Mouse (Mus musculus): ENCODE results near the gene Pcif1. TPM values are rescaled to one million over a fixed set of nuclear protein-coding genes. Genes with fewer than 3 reads are reported as not detected.
A peak's percentile ranks its signal among the peaks of the same experiment; 100 is the strongest.
"Not testable (repeated sequence)": the region's sequence is repeated elsewhere in the genome, so short reads cannot be mapped to it uniquely, and the experiment has no call there.

The Pcif1 gene
- polyA plus RNA-seq, 1 experiment from 2014 or later = 92.9 TPM

DNA sequence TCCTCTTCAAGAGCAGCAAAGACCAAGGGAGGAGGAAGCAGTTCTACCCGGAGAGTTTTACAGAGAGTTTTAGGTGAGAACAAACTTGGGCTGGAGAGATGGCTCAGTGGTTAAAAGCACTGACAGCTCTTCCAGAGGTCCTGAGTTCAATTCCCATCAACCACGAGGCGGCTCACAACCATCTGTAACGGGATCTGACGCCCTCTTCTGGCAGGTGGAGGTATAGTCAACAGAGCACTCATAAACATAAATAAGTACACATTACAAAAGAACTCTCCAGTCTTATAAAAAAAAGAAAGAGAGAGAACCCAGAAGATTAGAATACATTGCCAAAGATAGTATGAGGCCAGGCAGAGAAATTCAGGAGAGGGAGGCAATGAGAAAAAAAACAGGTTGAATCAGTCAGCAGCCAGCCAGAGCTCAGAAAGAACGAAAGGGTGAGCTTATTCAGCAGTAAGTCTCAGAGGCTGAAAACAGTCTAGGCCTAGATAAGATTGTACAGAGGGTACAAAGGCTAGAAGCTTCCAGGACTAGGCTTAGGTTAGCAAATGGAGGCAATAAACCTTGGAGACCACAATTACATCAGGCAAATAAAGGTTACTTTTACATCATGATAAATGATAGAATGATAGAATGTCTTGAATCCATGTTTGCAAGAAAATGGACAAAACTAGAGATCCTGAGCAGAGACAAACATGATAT, 7.4 kb upstream of the Pcif1 start:
- 52% methylated on average over 6 of the region's 6 CpGs for WGBS
- no peak for ATAC-seq (ENCODE audit: low FRiP score)
- H3K27ac ChIP-seq = no peak overlapping the region
- H3K4me3 ChIP-seq (replicated peaks) = no peak overlapping the region
- no peaks in the 10 kb centered on the region for H3K27me3 ChIP-seq
- H3K4me2 ChIP-seq = no peak overlapping the region
- H3K4me1 ChIP-seq = 0 out of 2 replicates have a peak, but pooled peaks cover 6% of the 10 kb centered on the region
- H3K9ac ChIP-seq = no peak overlapping the region
- H3K36me3 ChIP-seq (replicated peaks) = no peaks in the 10 kb centered on the region
- no peaks in the 10 kb centered on the region for H3K9me3 ChIP-seq

DNA sequence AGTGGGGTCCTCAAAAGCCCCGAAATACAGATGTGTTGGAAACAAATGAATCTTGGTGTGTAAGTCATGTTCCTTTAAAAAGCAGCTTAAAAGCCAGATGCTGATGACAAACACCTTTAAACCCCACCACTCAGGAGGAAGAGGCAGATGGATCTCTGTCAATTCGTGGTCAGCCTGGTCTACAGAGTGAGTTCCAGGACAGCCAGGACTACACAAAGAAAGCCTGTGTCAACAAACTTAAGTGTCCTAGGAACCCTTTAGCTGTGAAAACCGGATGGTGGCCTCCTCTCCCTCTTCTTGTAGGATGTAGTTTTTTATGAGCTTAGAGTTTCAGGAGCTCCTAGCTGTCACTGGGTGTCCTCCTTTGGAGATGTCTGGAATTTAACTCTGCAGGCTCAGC, 5.5 kb upstream of the Pcif1 start:
- no peaks in the 10 kb centered on the region for H3K9me3 ChIP-seq
- no peak for ATAC-seq (ENCODE audit: low FRiP score)
- no peaks in the 10 kb centered on the region for H3K27me3 ChIP-seq
- no peak overlapping the region for H3K27ac ChIP-seq
- peaks cover 12% of the 10 kb centered on the region for H3K4me1 ChIP-seq
- WGBS = 83% methylated on average over 3 of the region's 3 CpGs
- H3K36me3 ChIP-seq (replicated peaks) = peaks cover 7% of the 10 kb centered on the region; the same call in 1 of the 2 replicates
- H3K4me2 ChIP-seq = no peak overlapping the region
- H3K4me3 ChIP-seq (replicated peaks) = no peak overlapping the region
- no peak overlapping the region for H3K9ac ChIP-seq

DNA sequence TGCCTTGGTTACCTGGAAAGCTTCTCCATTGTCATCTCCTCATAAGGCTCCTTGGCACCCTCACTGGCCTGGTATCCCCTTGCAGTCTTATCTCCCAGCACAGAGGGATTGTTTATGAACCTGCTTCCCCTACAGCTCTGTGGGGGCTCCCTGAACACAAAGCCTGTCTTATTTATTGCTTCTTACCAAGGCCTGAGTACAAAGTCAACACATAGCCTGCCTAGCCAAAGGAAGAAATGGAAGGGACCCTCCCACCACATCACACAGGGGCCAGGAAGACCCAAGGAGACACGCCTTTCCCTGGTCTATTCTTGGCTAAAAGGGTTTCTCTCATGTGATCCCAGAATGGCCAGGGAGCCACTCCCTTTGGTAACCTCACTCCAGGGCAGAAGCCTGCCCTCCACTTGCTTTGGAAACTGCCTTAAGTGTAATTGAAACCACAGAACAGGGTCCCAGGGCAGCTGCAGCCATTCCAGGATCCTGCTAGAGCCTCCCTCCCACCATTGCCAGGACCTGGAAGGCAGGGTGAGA, 4.8 kb upstream of the Pcif1 start:
- Histone ChIP-seq H3K27me3 (no peaks in the 10 kb centered on the region), H3K4me2 (no peak overlapping the region), H3K4me3 (replicated peaks) (no peak overlapping the region), H3K36me3 (replicated peaks) (peaks cover 7% of the 10 kb centered on the region; the same call in 1 of the 2 replicates), H3K9ac (no peak overlapping the region), H3K27ac (0 out of 2 replicates have a peak overlapping the region, but pooled peaks have one; percentile 1), H3K9me3 (no peaks in the 10 kb centered on the region), H3K4me1 (peaks cover 13% of the 10 kb centered on the region)
- ATAC-seq (ENCODE audit: low FRiP score) = no peak
- WGBS = 43% methylated on average over 1 of the region's 1 CpGs

DNA sequence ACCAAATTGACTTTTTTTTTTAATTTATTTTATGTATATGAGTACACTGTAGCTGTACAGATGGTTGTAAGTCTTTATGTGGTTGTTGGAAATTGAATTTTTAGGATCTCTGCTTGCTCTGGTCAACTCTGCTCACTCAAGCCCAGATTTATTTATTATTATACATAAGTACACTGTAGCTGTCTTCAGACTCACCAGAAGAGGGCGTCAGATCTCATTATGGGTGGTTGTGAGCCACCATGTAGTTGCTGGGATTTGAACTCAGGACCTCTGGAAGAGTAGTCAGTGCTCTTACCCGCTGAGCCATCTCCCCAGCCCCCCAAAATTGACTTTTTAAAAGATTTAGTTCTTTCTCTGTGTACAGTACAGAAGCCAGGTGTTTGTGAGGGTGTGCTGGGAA, 3.5 kb upstream of the Pcif1 start:
- H3K4me1 ChIP-seq = peaks cover 19% of the 10 kb centered on the region
- not testable (repeated sequence) for H3K9me3 ChIP-seq; H3K27me3 ChIP-seq; H3K4me2 ChIP-seq; ATAC-seq (ENCODE audit: low FRiP score); H3K4me3 ChIP-seq (replicated peaks); H3K27ac ChIP-seq; H3K36me3 ChIP-seq (replicated peaks); H3K9ac ChIP-seq
- WGBS = 54% methylated on average over 2 of the region's 2 CpGs

DNA sequence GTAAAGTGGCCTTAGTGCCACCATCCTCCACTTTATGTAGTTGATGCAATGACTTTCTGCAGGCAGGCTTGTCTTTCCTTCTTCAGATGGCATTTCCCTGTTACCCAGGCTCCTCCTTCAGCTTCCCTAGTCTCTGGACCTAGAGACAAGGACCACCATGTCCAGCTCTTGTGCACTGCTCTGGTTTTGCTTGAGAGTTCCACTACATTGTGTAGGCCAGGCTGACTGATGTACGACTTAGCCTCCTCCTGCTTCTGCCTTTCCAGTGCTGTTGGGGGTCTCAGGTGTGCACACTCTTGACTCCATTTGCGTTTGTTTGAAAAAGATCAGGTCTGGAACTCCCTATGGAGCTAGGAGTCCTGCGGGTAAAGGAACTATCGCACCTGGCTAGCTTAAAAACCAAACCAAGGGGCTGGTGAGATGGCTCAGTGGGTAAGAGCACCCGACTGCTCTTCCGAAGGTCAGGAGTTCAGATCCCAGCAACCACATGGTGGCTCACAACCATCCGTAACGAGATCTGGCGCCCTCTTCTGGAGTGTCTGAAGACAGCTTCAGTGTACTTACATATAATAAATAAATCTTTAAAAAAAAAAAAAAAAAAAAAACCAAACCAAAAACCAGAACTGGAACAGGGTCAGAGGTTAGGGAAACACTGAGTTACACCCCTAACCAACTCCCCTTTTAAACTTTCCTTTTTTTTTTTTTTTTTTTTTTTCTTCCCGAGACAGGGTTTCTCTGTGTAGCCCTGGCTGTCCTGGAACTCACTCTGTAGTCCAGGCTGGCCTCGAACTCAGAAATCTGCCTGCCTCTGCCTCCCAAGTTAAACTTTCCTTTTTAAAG, 1.5 kb upstream of the Pcif1 start:
- H3K9ac ChIP-seq; ATAC-seq (ENCODE audit: low FRiP score); H3K27me3 ChIP-seq; H3K27ac ChIP-seq; H3K9me3 ChIP-seq; H3K36me3 ChIP-seq (replicated peaks): not testable (repeated sequence)
- WGBS = 76% methylated on average over 11 of the region's 11 CpGs
- H3K4me2 ChIP-seq = peak overlapping the region; percentile 92
- peak overlapping the region; percentile 92 for H3K4me3 ChIP-seq (replicated peaks)
- H3K4me1 ChIP-seq = peaks cover 27% of the 10 kb centered on the region

DNA sequence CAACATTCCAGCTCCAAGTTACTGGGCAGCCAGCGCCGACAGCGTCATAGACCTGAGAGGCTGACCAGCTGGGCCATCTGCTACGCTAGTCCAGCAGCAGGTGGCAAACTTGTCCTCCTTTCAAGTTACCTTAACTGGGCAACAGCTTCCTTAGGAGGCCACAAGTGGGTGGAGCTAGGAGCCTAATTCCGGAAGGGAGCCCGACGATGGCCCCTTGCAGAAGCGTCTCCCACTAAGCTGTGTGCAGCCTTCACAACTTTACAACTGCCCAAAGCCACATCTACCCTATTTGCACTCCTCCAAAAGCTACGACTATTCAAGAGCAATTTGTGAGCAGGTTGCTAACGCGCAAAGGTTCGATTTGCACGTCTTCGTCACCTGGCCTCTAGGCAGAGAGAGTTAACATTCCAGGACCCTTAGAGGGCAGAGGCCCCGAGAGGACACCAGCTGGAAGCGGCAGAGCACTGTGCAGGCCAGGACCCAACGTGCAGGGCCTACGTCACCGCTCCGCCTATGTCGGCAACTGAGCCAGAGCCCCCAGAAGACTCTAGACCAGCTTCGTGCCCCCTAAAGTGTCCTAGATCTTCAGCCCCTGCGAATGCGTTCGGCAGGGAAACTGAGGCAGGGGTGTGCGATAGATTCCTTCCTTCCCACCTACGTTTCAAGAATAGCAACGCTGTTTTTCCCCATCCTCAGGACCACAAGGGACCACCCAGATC, 436 bp upstream of the Pcif1 start:
- peaks cover 30% of the 10 kb centered on the region for H3K4me1 ChIP-seq
- H3K9ac ChIP-seq = peak overlapping the region; percentile 99
- ATAC-seq (ENCODE audit: low FRiP score) = peak; percentile 54
- H3K9me3 ChIP-seq = no peaks in the 10 kb centered on the region
- peaks cover 14% of the 10 kb centered on the region for H3K36me3 ChIP-seq (replicated peaks)
- peak overlapping the region; percentile 92 for H3K4me3 ChIP-seq (replicated peaks)
- WGBS = 2% methylated on average over 28 of the region's 28 CpGs
- peak overlapping the region; percentile 100 for H3K27ac ChIP-seq
- H3K4me2 ChIP-seq = peak overlapping the region; percentile 92
- H3K27me3 ChIP-seq = no peaks in the 10 kb centered on the region

DNA sequence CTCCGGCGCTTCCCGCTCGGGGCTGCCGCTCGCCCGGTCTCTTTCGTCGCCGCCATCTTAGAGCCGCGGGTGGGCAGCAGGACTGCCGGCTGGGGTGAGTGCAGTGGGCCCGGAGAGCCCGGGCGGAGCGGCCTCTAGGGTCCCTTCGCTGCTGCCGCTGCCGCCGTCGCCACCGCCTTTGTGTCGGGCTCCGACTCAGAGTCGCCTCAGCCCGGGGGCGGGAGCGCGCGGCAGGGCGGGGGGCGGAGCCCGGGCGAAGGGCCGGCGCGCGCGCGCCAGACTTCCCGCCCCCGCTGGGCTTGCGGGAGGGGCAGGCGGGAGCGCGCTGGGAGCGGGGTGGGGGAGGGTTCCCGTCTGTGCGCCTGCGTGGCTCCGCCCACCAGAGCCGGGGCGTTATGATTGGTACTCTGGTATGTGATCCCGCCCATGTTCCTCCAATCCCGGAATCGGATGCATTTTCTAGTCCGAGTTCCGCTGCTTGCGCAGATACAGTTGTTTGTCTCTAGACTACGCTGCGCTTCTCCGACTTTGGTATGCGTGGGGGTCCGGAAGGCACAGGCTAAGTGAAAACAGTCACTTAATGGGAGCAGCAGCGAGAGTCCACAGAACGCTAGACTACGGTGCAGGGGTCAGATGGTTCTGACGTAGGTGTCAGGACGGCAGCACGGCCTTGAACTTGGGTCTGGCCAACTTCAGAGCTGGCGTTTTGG, 619 bp downstream of the Pcif1 start:
- Histone ChIP-seq H3K9ac (peak overlapping the region; percentile 99), H3K4me3 (replicated peaks) (peak overlapping the region; percentile 92), H3K4me2 (peak overlapping the region; percentile 92), H3K9me3 (no peaks in the 10 kb centered on the region), H3K4me1 (peaks cover 24% of the 10 kb centered on the region), H3K36me3 (replicated peaks) (peaks cover 22% of the 10 kb centered on the region), H3K27ac (peak overlapping the region; percentile 100), H3K27me3 (no peaks in the 10 kb centered on the region)
- ATAC-seq (ENCODE audit: low FRiP score) = peak; percentile 88
- under 1% methylated on average over 70 of the region's 72 CpGs for WGBS

DNA sequence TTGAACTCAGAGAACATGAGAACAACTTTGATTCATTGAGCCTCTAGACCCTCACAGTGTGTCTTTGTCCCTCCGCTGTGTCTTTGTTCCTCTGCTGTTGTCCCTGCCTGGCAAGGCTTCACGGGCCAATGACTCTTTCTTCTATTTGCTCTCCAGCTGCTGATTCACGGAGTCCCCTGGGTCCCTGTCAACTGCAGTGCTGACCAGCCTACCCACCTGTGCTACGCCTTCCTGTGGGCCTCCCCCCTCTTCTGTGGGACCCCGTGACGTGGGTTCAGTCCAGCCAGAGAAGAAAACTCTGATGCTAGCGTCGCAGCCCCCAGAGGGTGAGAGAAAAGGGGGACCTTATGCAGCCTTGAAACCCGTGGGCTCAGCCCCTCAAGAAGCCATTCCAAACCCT, 3.5 kb downstream of the Pcif1 start:
- WGBS = 39% methylated on average over 9 of the region's 9 CpGs
- H3K9me3 ChIP-seq = no peaks in the 10 kb centered on the region
- H3K27me3 ChIP-seq = no peaks in the 10 kb centered on the region
- H3K9ac ChIP-seq = no peak overlapping the region
- no peak for ATAC-seq (ENCODE audit: low FRiP score)
- H3K36me3 ChIP-seq (replicated peaks) = peaks cover 44% of the 10 kb centered on the region
- H3K27ac ChIP-seq = peak overlapping the region; percentile 46; the same call in 1 of the 2 replicates
- H3K4me3 ChIP-seq (replicated peaks) = no peak overlapping the region
- no peak overlapping the region for H3K4me2 ChIP-seq
- peaks cover 24% of the 10 kb centered on the region for H3K4me1 ChIP-seq

DNA sequence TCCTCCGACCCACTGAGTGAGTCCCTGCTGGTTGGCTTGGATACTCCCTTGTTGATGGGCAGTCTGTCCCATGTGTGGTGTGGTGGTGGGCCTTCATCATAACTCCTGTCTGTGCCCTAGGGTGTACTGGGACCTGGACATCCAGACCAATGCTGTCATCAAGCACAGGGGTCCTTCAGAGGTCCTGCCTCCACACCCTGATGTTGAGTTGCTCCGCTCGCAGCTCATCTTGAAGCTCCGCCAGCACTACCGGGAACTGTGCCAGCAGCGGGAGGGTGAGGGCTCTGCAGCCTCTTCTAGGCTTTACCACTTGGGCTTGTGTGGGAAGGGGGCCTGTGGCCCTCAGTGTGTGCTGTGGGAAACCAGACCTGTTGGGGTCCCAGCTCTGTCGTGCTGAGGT, 6.7 kb downstream of the Pcif1 start:
- WGBS = 90% methylated on average over 7 of the region's 7 CpGs
- H3K4me1 ChIP-seq = peaks cover 10% of the 10 kb centered on the region
- no peak overlapping the region for H3K4me3 ChIP-seq (replicated peaks)
- no peak overlapping the region for H3K27ac ChIP-seq
- peaks cover 76% of the 10 kb centered on the region for H3K36me3 ChIP-seq (replicated peaks)
- H3K4me2 ChIP-seq = no peak overlapping the region
- no peaks in the 10 kb centered on the region for H3K9me3 ChIP-seq
- no peak overlapping the region for H3K9ac ChIP-seq
- ATAC-seq (ENCODE audit: low FRiP score) = no peak
- no peaks in the 10 kb centered on the region for H3K27me3 ChIP-seq

DNA sequence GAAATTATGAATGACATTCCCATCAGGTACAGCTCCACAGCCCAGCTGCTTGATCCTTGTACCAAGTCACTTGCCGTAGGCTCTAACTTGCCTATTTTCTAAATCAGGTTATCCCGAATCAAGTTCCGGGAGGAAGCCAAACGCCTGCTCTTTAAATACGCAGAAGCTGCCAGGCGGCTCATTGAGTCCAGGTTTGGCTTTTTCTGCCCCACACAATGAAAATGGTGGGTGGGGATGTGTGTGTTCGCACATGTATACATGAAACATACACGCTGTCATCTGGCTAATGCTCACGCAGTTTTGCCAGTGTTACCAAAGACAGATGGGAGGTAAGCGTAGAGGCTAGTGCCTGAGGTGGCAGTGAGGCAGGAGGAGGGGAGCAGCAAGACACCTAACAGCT, 7.5 kb downstream of the Pcif1 start:
- no peak overlapping the region for H3K9ac ChIP-seq
- H3K36me3 ChIP-seq (replicated peaks) = peaks cover 84% of the 10 kb centered on the region
- no peak overlapping the region for H3K4me2 ChIP-seq

DNA sequence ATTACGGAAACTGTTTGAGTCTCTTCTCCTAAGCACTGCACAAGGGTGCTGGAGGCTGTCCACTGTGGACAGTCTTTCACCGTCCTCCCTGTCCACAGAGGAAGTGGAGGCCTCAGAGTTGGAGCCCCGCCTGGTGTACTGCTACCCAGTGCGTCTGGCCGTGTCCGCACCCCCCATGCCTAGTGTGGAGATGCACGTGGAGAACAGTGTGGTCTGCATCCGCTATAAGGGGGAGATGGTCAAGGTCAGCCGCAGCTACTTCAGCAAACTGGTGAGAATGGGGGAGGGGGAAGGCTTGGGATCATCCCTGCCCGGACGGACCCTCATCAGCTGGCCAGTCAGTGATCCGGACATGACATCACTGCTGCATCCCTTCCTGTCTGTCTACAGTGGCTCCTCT, 9.9 kb downstream of the Pcif1 start:
- H3K4me2 ChIP-seq = no peak overlapping the region
- no peaks in the 10 kb centered on the region for H3K27me3 ChIP-seq
- peaks cover 98% of the 10 kb centered on the region for H3K36me3 ChIP-seq (replicated peaks)
- H3K9ac ChIP-seq = no peak overlapping the region
- H3K4me3 ChIP-seq (replicated peaks) = no peak overlapping the region
- no peaks in the 10 kb centered on the region for H3K9me3 ChIP-seq
- no peaks in the 10 kb centered on the region for H3K4me1 ChIP-seq
- no peak; the same call in 1 of the 2 replicates for ATAC-seq (ENCODE audit: low FRiP score)
- no peak overlapping the region for H3K27ac ChIP-seq
- 91% methylated on average over 12 of the region's 12 CpGs for WGBS

More for the DNA sequence above, 7.5 kb downstream of the Pcif1 start:
- no peaks in the 10 kb centered on the region for H3K9me3 ChIP-seq
- H3K4me3 ChIP-seq (replicated peaks) = no peak overlapping the region
- H3K27me3 ChIP-seq = no peaks in the 10 kb centered on the region
- H3K27ac ChIP-seq = no peak overlapping the region
- peaks cover 6% of the 10 kb centered on the region for H3K4me1 ChIP-seq
- 96% methylated on average over 10 of the region's 10 CpGs for WGBS
- no peak for ATAC-seq (ENCODE audit: low FRiP score)
